Mouse (Mus musculus) neural tube, postnatal 0 days (tissue): Measurements from ENCODE around the gene Krtap7-1. TPM values are rescaled to one million over a fixed set of nuclear protein-coding genes. Genes with fewer than 3 reads are reported as not detected.

Experiments
- polyA plus RNA-seq: library from polyadenylated mRNA; unstranded; fragments of >200 nt; fragmentation: Nextera tagmentation; extraction: Ambion mirVana; gene quantifications from 2 replicates; pipeline ENCODE4 v1.2.1, GENCODE M21; 2015

Gene Krtap7-1
- polyA plus RNA-seq: not detected in 2 replicates

DNA sequence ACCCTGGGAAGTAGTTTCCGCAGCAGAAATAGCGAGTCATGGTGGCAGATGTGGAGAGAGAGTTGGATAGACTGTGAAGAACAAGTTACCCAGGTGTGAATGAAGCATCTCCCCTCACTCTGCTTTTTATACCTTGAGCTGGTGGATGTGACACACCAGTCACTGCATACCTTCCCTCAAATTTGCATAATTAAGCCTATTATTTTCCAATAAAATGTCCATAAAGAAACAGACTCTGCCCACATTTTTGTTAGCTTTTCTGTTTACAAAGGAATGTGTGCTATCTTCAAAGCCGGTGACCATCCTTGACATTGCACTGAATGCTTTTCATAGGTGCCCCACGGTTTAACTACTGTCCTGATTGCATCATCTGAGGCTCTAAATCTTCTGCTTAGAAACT lies at the start of gene Krtap7-1:
Gene Krtap7-1 (minus strand): TSS at position 101 of the 400 bp plus-strand sequence.

DNA sequence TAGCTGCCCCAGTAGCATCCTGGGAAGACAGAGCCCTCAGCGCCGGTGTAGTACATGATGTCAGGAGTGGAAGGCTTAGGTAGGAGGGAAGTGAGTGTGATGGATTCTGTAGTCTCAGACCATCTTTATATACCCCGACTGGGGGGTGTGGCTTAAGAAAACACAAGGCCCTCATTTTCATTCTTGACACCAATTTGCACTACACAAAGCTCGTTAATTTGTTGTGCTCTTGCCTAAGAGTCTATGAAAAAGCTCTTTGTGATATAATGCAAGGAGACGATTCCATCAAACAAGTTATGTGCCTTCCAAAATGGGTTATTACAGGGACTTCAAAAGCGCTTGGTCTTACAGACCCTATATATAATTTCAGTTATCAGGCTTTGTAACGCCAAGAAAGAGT lies 20.3 kb downstream of the Krtap7-1 start, which contains the start of gene Krtap8-1:
Gene Krtap8-1 (minus strand): TSS at position 101 of the 400 bp plus-strand sequence.

Other genes starting within 250 kb of the Krtap7-1 start
- gene Krtap21-1, start 104.5 kb downstream of the Krtap7-1 start, polyA plus RNA-seq: not detected in 2 replicates
- not detected in 2 replicates for gene Krtap6-2, start 88.2 kb downstream of the Krtap7-1 start, polyA plus RNA-seq
- gene Krtap8-1, start 20.4 kb downstream of the Krtap7-1 start, polyA plus RNA-seq: not detected in 2 replicates
- gene Krtap11-1, start 62.9 kb upstream of the Krtap7-1 start, polyA plus RNA-seq: not detected in 2 replicates